In the genomic region with DNA sequence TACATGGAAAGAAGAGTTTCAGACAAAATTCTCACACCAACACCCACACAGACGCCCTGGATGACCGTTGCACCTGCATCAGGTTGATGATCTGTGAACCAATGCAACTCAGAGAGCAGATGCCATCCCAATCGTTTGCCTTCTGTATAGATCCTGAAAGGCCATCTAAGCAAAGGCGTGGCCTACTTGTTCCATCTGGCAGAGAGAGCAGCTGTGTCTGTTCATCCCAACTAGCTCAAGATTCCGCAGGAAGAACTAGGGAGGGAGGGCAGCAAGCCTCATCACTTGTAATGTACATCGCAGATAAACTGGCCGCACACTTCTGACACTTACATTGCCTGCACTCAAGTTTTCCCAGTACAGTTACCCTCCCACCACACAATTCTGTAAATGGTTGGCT, we compare ENCODE assay signal across 17 mouse cellular contexts.
"Had no signal": no experiment of that assay in that cellular context is flagged by ENCODE, and none has a peak within 500 bp of the region (broad histone marks: within the 10 kb centered on the region; RNA-seq: fewer than 3 reads in every experiment).

No protein-coding gene starts in this region.

- ATAC-seq: midbrain, embryonic 13.5 days; midbrain, embryonic 15.5 days had no signal

- H3K27me3 ChIP-seq: liver, embryonic 13.5 days; liver, embryonic 15.5 days; megakaryocyte, embryonic 14.5 days; midbrain, embryonic 13.5 days; midbrain, embryonic 15.5 days; neural tube, embryonic 12.5 days; stomach, embryonic 15.5 days had no signal

- H3K4me3 ChIP-seq: liver, embryonic 13.5 days; liver, embryonic 15.5 days; megakaryocyte, embryonic 14.5 days; midbrain, embryonic 13.5 days; midbrain, embryonic 15.5 days; neural tube, embryonic 12.5 days; stomach, embryonic 15.5 days had no signal

- H3K36me3 ChIP-seq: liver, embryonic 13.5 days; liver, embryonic 15.5 days; midbrain, embryonic 13.5 days; midbrain, embryonic 15.5 days; neural tube, embryonic 12.5 days; stomach, embryonic 15.5 days had no signal

- H3K9me3 ChIP-seq: liver, embryonic 13.5 days; liver, embryonic 15.5 days; midbrain, embryonic 13.5 days; midbrain, embryonic 15.5 days; neural tube, embryonic 12.5 days; stomach, embryonic 15.5 days had no signal

- H3K9ac ChIP-seq: liver, embryonic 13.5 days; liver, embryonic 15.5 days; liver, postnatal 0 days; midbrain, embryonic 13.5 days; midbrain, embryonic 15.5 days; neural tube, embryonic 12.5 days; stomach, embryonic 15.5 days had no signal

- H3K4me2 ChIP-seq: liver, embryonic 11.5 days; liver, embryonic 13.5 days; liver, embryonic 15.5 days; midbrain, embryonic 11.5 days; midbrain, embryonic 13.5 days; midbrain, embryonic 15.5 days; neural tube, embryonic 12.5 days; stomach, embryonic 15.5 days had no signal

- DNase-seq: liver, embryonic 13.5 days; lung, postnatal 10 days; right cerebral cortex, postnatal 14 days; thymus, adult 2 months; thymus, postnatal 25 days; thymus, postnatal 4 days had no signal

- H3K4me1 ChIP-seq: liver, embryonic 13.5 days; liver, embryonic 15.5 days; megakaryocyte, embryonic 14.5 days; midbrain, embryonic 13.5 days; midbrain, embryonic 15.5 days; neural tube, embryonic 12.5 days; stomach, embryonic 15.5 days had no signal

- H3K27ac ChIP-seq: liver, embryonic 13.5 days; liver, embryonic 15.5 days; macrophage; midbrain, embryonic 13.5 days; midbrain, embryonic 15.5 days; neural tube, embryonic 12.5 days; stomach, embryonic 15.5 days; stomach, postnatal 0 days had no signal
